8 mouse cellular contexts compared by ENCODE assay signal in the genomic region with DNA sequence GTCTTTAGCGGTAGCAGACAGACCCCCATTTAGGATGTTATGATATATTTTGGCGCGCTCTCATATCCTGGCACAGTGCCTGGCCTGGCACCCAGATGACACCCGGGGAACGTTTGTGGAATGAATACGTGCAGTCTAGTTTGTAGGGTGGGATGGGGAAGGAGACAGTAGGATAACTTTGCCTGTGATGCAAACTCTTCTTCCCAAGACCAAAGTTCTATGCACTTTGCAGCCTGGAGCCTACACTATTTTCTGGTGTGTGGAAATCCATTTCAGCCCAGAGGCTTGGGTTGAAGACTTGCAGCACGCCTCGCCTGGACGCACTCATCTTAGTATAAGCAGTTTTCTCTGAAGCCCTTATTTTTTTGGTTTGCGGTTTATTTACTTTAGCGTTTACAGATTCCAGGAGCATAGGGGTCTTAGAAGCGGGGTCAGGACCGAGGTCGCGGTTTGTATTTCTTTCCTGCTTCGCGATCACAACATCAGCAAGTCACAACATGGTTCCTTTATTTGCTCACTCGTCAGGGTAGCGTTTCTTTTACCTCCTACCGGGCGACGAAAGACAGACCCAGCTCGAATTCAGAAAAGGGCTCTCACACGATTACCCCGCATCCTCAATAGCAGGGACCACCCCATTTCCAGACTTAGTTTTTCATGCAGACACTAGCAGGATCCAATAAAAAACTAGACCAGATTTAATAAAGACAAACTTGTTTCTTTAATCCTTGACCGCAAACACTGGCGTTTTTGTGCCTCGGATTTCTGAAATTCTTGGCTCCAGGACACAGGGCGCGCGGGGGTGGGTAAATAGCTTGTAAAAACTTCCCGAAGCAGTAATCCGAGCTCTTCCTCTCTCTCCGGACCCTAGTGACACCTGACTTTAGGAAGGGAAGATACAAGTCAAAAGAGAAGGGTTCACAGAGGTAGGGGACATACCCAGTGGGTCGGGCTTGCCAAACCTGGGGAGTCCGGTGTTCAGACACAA. TPM values are rescaled to one million over a fixed set of nuclear protein-coding genes. Genes with fewer than 3 reads are reported as not detected.
DNase-seq lines count a peak whose midpoint lies in the region; ATAC-seq and TF ChIP-seq lines count a peak whose summit lies in the region.

No protein-coding gene starts in this region.

- H3K4me1 ChIP-seq in kidney, adult 2 months (ENCODE audit: control insufficient read depth, insufficient read depth, low read length) = peaks cover 19% of the 10 kb centered on the region; the same call in 1 of the 2 replicates
- no peaks in the 10 kb centered on the region for H3K4me1 ChIP-seq in embryonic facial prominence, embryonic 11.5 days (ENCODE audit: control insufficient read depth, insufficient read depth, low read length)
- peaks cover 7% of the 10 kb centered on the region for H3K4me1 ChIP-seq in hindbrain, embryonic 16.5 days (ENCODE audit: control insufficient read depth, insufficient read depth, low read depth, low read length)

- H3K4me3 ChIP-seq in kidney, adult 2 months (ENCODE audit: insufficient read depth, low read depth, low read length) = peak overlapping the region; percentile 68
- H3K4me3 ChIP-seq in embryonic facial prominence, embryonic 11.5 days (ENCODE audit: low read depth, low read length) = peak overlapping the region; percentile 64
- peak overlapping the region; percentile 80 for H3K4me3 ChIP-seq in hindbrain, embryonic 16.5 days (ENCODE audit: low read length)

- H3K36me3 ChIP-seq in kidney, adult 2 months (ENCODE audit: control insufficient read depth, insufficient read depth, low read length) = peaks cover 2% of the 10 kb centered on the region; the same call in 1 of the 2 replicates
- no peaks in the 10 kb centered on the region for H3K36me3 ChIP-seq in embryonic facial prominence, embryonic 11.5 days (replicated peaks; ENCODE audit: control insufficient read depth, insufficient read depth, low read depth, low read length)
- H3K36me3 ChIP-seq in hindbrain, embryonic 16.5 days (ENCODE audit: control insufficient read depth, insufficient read depth, low read length) = no peaks in the 10 kb centered on the region

- no peaks in the 10 kb centered on the region for H3K27me3 ChIP-seq in kidney, adult 2 months (replicated peaks; ENCODE audit: control insufficient read depth, insufficient read depth, low read length)
- no peaks in the 10 kb centered on the region for H3K27me3 ChIP-seq in embryonic facial prominence, embryonic 11.5 days (ENCODE audit: control insufficient read depth, insufficient read depth, low read length)
- no peaks in the 10 kb centered on the region for H3K27me3 ChIP-seq in hindbrain, embryonic 16.5 days (replicated peaks; ENCODE audit: control insufficient read depth, insufficient read depth, low read length)

- H3K9ac ChIP-seq in embryonic facial prominence, embryonic 11.5 days (replicated peaks; ENCODE audit: low read length) = peak overlapping the region; percentile 25
- peak overlapping the region; percentile 51 for H3K9ac ChIP-seq in hindbrain, embryonic 16.5 days (ENCODE audit: low read depth, low read length)

- peak; percentile 37; the same call in 1 of the 2 replicates for ATAC-seq in embryonic facial prominence, embryonic 11.5 days (replicated peaks; ENCODE audit: insufficient number of reproducible peaks, low FRiP score, low TSS enrichment, low read depth)
- no peak for ATAC-seq in hindbrain, embryonic 16.5 days
- ATAC-seq in megakaryocyte, adult 5-6 weeks (ENCODE audit: poor library complexity, severe bottlenecking) = 0 out of 2 replicates have a peak, but pooled peaks have one; percentile 7
- ATAC-seq in monocyte, adult 5-6 weeks (replicated peaks; ENCODE audit: insufficient number of reproducible peaks, low FRiP score, low TSS enrichment, poor library complexity, severe bottlenecking) = no peak

- 6% methylated on average over 36 of the region's 36 CpGs for WGBS in kidney, adult 2 months
- 7% methylated on average over 36 of the region's 36 CpGs for WGBS in embryonic facial prominence, embryonic 11.5 days
- WGBS in hindbrain, embryonic 16.5 days = 6% methylated on average over 36 of the region's 36 CpGs

- peak; percentile 42 for DNase-seq in kidney, adult 2 months
- no peak for DNase-seq in kidney, adult 8-10 months
- DNase-seq in MEL-GATA-1-ER (ENCODE audit: extremely low read depth, low read depth) = peak; percentile 15
- DNase-seq in embryonic facial prominence, embryonic 11.5 days (ENCODE audit: low spot score) = peak; percentile 58
- DNase-seq in frontal cortex, postnatal 25 days (ENCODE audit: low spot score in 2 of 2) = no peak

- no peak for TF ChIP-seq POLR2A in kidney, adult 2 months (IDR thresholded peaks at IDR 0.05; ENCODE audit: low read depth, low read length)

- H3K4me2 ChIP-seq in embryonic facial prominence, embryonic 11.5 days (ENCODE audit: low read depth, low read length) = peak overlapping the region; percentile 36
- peak overlapping the region; percentile 97 for H3K4me2 ChIP-seq in hindbrain, embryonic 16.5 days (ENCODE audit: low read length)

- no peak for TF ChIP-seq CTCF in kidney, adult 2 months (conservative IDR thresholded peaks at IDR 0.05; ENCODE audit: insufficient read depth, insufficient read length, low read depth, low read length)

- H3K27ac ChIP-seq in kidney, adult 2 months (ENCODE audit: insufficient read depth, low read depth, low read length) = peak overlapping the region; percentile 76
- H3K27ac ChIP-seq in embryonic facial prominence, embryonic 11.5 days (replicated peaks; ENCODE audit: low read depth, low read length) = no peak overlapping the region
- H3K27ac ChIP-seq in hindbrain, embryonic 16.5 days (ENCODE audit: low read depth, low read length) = no peak overlapping the region

- no peaks in the 10 kb centered on the region for H3K9me3 ChIP-seq in embryonic facial prominence, embryonic 11.5 days (replicated peaks; ENCODE audit: control insufficient read depth, low read length)
- H3K9me3 ChIP-seq in hindbrain, embryonic 16.5 days (ENCODE audit: control insufficient read depth, low read length) = no peaks in the 10 kb centered on the region

RNA-seq across cellular contexts. Expression of a gene that starts 0.7 kb away (rescaled TPM):
- 68.2 and 74.5 TPM in 2 replicates for polyA plus RNA-seq in kidney, adult 2 months (2012; rRNA removed)
- polyA plus RNA-seq in embryonic facial prominence, embryonic 11.5 days (2014; fragmentation: Nextera tagmentation; extraction: Ambion mirVana) = 6.5 and 6.9 TPM in 2 replicates
- 5.4 and 5.6 TPM in 2 replicates for polyA plus RNA-seq in hindbrain, embryonic 16.5 days (2015; fragmentation: Nextera tagmentation; extraction: Ambion mirVana)
- 51.2 and 55.7 TPM in 2 replicates for total RNA-seq in megakaryocyte, adult 5-6 weeks (2015)
- total RNA-seq in megakaryocyte, adult 5-6 weeks (2017) = 127 and 135 TPM in 2 replicates
- total RNA-seq in monocyte, adult 5-6 weeks (2017) = 89.4 to 121 TPM (median 102 TPM) in 3 replicates

RNA-seq across cellular contexts. Expression of a gene that starts 26.8 kb away (rescaled TPM):
- 37.6 and 46.0 TPM in 2 replicates for polyA plus RNA-seq in kidney, adult 2 months (2012; rRNA removed)
- polyA plus RNA-seq in embryonic facial prominence, embryonic 11.5 days (2014; fragmentation: Nextera tagmentation; extraction: Ambion mirVana) = 17.2 and 18.2 TPM in 2 replicates
- polyA plus RNA-seq in hindbrain, embryonic 16.5 days (2015; fragmentation: Nextera tagmentation; extraction: Ambion mirVana) = 12.7 and 13.8 TPM in 2 replicates
- 43.7 and 48.2 TPM in 2 replicates for total RNA-seq in megakaryocyte, adult 5-6 weeks (2015)
- total RNA-seq in megakaryocyte, adult 5-6 weeks (2017) = 44.8 and 49.1 TPM in 2 replicates
- total RNA-seq in monocyte, adult 5-6 weeks (2017) = 45.7 to 66.0 TPM (median 52.9 TPM) in 3 replicates

Comparison
In these comparisons a context has a peak if more than half of its experiments do, and no peak if none do; other contexts are left out.
1. DNase-seq: peak in kidney, adult 2 months (single experiment), MEL-GATA-1-ER (single experiment) and embryonic facial prominence, embryonic 11.5 days (single experiment); none in kidney, adult 8-10 months (0 of 2) and frontal cortex, postnatal 25 days (0 of 2).
2. ATAC-seq: peak in embryonic facial prominence, embryonic 11.5 days (single experiment) and megakaryocyte, adult 5-6 weeks (single experiment); none in hindbrain, embryonic 16.5 days (single experiment) and monocyte, adult 5-6 weeks (single experiment).
3. Peak in every context shown above with its lines, with median percentiles within 50 percentile points of each other: H3K4me3 ChIP-seq.